Mouse (Mus musculus): ENCODE results near the gene Lhfpl1. TPM values are rescaled to one million over a fixed set of nuclear protein-coding genes. Genes with fewer than 3 reads are reported as not detected.
"Not testable (repeated sequence)": the region's sequence is repeated elsewhere in the genome, so short reads cannot be mapped to it uniquely, and the experiment has no call there.

The Lhfpl1 gene
- polyA plus RNA-seq (2014; fragmentation: Nextera tagmentation; extraction: Ambion mirVana), result 0.18 and 0.20 TPM in 2 replicates

DNA sequence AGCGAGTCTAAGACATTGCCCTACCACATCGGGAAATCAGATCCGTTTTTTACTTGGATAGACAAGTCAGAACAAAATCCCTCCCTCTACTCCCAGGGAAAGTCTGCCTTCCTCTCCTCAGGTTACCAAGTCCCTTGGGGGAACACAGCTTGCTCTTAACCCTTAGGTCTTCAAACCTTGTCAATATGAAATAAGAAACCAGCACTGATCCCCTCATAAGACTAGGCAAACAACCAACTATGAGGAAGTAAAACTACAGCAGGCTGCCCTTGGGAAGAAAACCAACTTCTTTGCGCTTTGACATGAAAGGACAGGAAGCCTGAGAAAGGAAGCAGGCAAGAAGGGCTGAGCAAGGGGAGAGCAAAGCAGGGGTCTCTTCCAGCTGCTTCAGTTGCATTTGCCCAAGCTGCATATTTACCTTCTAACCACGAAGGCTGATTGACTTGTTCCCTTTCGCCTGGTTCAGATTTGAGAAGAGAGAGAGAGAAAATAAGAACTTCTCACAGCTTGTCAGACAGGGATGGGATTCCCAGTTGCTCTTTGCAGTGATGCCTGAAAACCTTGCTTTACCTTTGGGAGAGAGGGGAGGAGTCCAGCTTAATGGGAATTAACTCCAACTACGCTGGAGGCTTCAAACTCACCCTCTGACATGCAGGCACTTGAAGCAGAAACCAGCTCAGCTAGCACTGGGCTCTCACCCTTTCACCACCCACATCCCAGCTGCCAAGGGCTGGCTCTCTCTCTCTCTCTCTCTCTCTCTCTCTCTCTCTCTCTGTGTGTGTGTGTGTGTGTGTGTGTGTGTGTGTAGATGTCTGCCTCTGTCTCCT, at the start of gene Lhfpl1:
TSS of gene Lhfpl1 (minus strand) at position 713 of the 827 bp plus-strand sequence.
- 61% methylated on average over 7 of the region's 7 CpGs for WGBS
- Histone ChIP-seq H3K36me3 (ENCODE audit: control insufficient read depth, insufficient read depth, low read length) (no peaks in the 10 kb centered on the region), H3K4me1 (ENCODE audit: control insufficient read depth, insufficient read depth, low read length) (no peaks in the 10 kb centered on the region), H3K27me3 (replicated peaks; ENCODE audit: control insufficient read depth, insufficient read depth, low read length) (no peaks in the 10 kb centered on the region), H3K4me2 (ENCODE audit: low read length) (no peak within 1 kb of the TSS), H3K9ac (ENCODE audit: low read length) (no peak within 1 kb of the TSS), H3K27ac (ENCODE audit: low read depth, low read length) (no peak within 1 kb of the TSS), H3K9me3 (replicated peaks; ENCODE audit: control insufficient read depth, low read length) (no peaks in the 10 kb centered on the region), H3K4me3 (ENCODE audit: low read depth, low read length) (no peak within 1 kb of the TSS)
- ATAC-seq (no peak), DNase-seq (ENCODE audit: low spot score) (no peak)

DNA sequence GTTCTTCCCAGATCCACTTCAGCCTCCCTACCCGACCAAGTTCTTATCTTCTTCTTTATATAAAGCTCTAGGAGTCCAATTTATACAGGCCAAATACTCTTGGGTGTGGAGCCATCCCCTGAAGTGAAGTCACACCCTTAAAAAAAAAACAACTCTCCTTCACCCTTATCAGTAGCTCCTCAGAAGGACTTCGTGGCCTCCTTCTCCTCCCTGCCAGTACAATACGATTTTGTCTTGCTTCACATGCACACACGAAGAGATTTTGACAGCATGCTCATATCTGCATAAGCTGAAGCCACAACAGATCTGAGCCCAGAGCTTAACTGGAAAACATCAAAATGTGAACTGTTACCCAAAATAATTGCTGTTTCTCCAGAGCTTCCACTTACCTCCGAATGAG, 22.9 kb upstream of the Lhfpl1 start:
- H3K4me1 ChIP-seq (ENCODE audit: control insufficient read depth, insufficient read depth, low read length), result no peaks in the 10 kb centered on the region
- no peaks in the 10 kb centered on the region for H3K9me3 ChIP-seq (replicated peaks; ENCODE audit: control insufficient read depth, low read length)
- H3K9ac ChIP-seq (ENCODE audit: low read length), result no peak overlapping the region
- no peak for DNase-seq (ENCODE audit: low spot score)
- H3K4me3 ChIP-seq (ENCODE audit: low read depth, low read length), result no peak overlapping the region
- ATAC-seq, result no peak
- H3K27me3 ChIP-seq (replicated peaks; ENCODE audit: control insufficient read depth, insufficient read depth, low read length), result no peaks in the 10 kb centered on the region
- 76% methylated on average over 5 of the region's 5 CpGs for WGBS
- no peak overlapping the region for H3K4me2 ChIP-seq (ENCODE audit: low read length)
- H3K36me3 ChIP-seq (ENCODE audit: control insufficient read depth, insufficient read depth, low read length), result no peaks in the 10 kb centered on the region
- no peak overlapping the region for H3K27ac ChIP-seq (ENCODE audit: low read depth, low read length)

DNA sequence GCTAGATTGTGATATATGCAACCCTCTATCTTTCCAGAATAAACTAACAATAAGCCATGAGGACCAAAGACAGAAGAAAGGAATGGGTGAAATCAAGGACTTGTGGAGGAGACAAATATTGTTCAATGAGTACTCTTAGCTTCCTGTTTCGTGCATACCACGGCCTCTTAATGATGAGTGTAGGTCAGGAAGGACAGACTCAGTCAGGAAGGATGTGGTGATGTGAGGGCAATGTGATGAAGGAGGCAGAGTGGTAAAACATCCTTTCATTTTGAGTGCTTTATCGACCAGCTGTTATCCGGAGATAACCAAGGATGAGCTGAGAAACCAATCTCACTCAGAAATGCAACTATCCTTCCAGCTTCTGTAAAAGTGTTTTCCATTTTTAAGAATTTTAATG, 13.6 kb upstream of the Lhfpl1 start:
- no peak overlapping the region for H3K27ac ChIP-seq (ENCODE audit: low read depth, low read length)
- H3K4me1 ChIP-seq (ENCODE audit: control insufficient read depth, insufficient read depth, low read length), result no peaks in the 10 kb centered on the region
- no peak overlapping the region for H3K9ac ChIP-seq (ENCODE audit: low read length)
- 84% methylated on average over 4 of the region's 4 CpGs for WGBS
- no peak overlapping the region for H3K4me2 ChIP-seq (ENCODE audit: low read length)
- no peaks in the 10 kb centered on the region for H3K27me3 ChIP-seq (replicated peaks; ENCODE audit: control insufficient read depth, insufficient read depth, low read length)
- ATAC-seq (no peak), DNase-seq (ENCODE audit: low spot score) (no peak)
- no peak overlapping the region for H3K4me3 ChIP-seq (ENCODE audit: low read depth, low read length)
- H3K36me3 ChIP-seq (ENCODE audit: control insufficient read depth, insufficient read depth, low read length), result no peaks in the 10 kb centered on the region
- H3K9me3 ChIP-seq (replicated peaks; ENCODE audit: control insufficient read depth, low read length), result no peaks in the 10 kb centered on the region

DNA sequence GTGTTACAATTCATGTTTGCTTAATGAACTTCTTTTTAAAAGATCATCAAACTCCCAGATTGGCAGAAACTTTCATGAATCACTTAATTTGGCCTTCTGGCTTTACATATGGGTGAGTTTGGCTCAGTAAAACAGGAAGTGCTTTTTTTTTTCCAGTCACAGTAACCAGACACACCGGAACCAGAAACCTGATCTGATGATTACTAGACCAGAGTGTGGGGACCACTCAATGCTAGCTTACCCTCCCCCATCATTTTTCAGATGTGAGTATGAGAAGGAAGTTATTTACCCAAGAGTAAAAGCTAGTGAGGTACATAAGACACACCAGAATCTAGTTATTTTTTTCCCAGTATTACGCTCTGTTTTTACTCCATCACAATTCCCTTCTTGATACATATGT, 6.5 kb downstream of the Lhfpl1 start:
- Histone ChIP-seq H3K36me3 (ENCODE audit: control insufficient read depth, insufficient read depth, low read length) (no peaks in the 10 kb centered on the region), H3K9me3 (replicated peaks; ENCODE audit: control insufficient read depth, low read length) (no peaks in the 10 kb centered on the region), H3K27ac (ENCODE audit: low read depth, low read length) (no peak overlapping the region), H3K4me2 (ENCODE audit: low read length) (no peak overlapping the region), H3K9ac (ENCODE audit: low read length) (no peak overlapping the region), H3K4me1 (ENCODE audit: control insufficient read depth, insufficient read depth, low read length) (no peaks in the 10 kb centered on the region), H3K27me3 (replicated peaks; ENCODE audit: control insufficient read depth, insufficient read depth, low read length) (no peaks in the 10 kb centered on the region), H3K4me3 (ENCODE audit: low read depth, low read length) (no peak overlapping the region)
- no peak for ATAC-seq
- 89% methylated on average over 2 of the region's 2 CpGs for WGBS
- no peak for DNase-seq (ENCODE audit: low spot score)

DNA sequence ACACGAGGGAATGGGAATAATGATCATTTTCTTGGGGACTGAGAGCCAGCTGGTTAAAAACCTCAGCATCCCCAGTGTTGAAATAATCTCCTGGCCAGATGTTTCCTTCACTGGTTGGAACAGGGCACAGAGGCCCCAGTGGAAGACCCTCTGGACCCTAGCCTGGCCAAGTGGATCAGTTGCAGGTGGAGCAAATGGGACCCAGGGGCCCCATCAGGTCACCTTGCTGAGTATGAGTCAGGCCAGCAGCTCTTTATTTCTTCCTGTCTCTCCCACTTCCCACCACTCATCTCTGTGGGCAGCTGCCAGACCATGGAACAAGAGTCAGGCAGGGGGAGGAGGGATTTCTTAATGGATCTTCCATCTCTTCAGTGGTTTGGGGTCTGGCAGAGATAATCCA, 12.7 kb downstream of the Lhfpl1 start:
- no peak for ATAC-seq
- no peak for DNase-seq (ENCODE audit: low spot score)
- Histone ChIP-seq H3K4me3 (ENCODE audit: low read depth, low read length) (no peak overlapping the region), H3K9ac (ENCODE audit: low read length) (no peak overlapping the region), H3K9me3 (replicated peaks; ENCODE audit: control insufficient read depth, low read length) (no peaks in the 10 kb centered on the region), H3K36me3 (ENCODE audit: control insufficient read depth, insufficient read depth, low read length) (no peaks in the 10 kb centered on the region), H3K4me2 (ENCODE audit: low read length) (no peak overlapping the region), H3K27ac (ENCODE audit: low read depth, low read length) (no peak overlapping the region), H3K27me3 (replicated peaks; ENCODE audit: control insufficient read depth, insufficient read depth, low read length) (no peaks in the 10 kb centered on the region), H3K4me1 (ENCODE audit: control insufficient read depth, insufficient read depth, low read length) (no peaks in the 10 kb centered on the region)
- WGBS, result 49% methylated on average over 1 of the region's 1 CpGs

DNA sequence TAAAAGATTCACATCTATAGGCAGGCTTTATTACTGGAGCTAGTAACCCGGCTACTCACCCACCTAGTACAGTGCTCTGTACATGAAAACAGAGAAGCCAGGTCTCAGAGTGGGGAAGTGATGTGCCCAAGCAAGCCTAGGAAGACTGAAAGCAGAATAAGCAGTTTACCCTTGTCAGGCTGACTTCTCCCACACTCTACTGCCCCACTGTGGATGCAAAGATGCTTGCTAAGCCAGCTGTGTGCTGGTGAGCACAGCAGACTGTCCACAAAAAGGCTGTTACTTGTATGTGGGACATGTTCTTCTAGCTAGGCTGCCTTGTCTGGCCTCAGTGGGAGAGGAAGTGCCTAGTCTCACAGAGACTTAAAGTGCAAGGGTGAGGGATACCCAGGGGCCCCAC, 40.3 kb downstream of the Lhfpl1 start:
- ATAC-seq, result no peak
- WGBS, result 88% methylated on average over 1 of the region's 1 CpGs

DNA sequence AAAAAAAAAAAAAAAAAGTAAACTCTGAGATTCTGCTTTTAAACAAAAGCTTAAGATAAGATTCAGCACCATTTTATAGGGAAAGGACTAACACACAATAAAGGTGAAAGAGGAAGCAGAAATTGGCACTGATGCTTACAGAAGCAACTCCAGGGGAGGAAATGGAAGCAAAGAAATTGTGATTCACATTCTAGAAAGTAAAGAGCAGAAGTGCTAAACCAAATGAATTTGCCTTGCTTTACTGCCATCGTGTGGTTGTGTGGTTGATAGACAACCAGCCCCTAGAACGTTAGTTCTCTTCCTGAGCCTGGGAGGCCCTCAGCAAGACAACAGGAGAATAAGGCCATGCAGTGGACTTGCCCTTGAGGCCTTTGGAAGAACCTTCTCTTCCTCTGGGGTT, 41.7 kb downstream of the Lhfpl1 start:
- DNase-seq (ENCODE audit: low spot score) (peak; percentile 70), ATAC-seq (no peak)
- Histone ChIP-seq H3K27ac (ENCODE audit: low read depth, low read length) (no peak overlapping the region), H3K4me2 (ENCODE audit: low read length) (no peak overlapping the region), H3K4me3 (ENCODE audit: low read depth, low read length) (no peak overlapping the region), H3K9ac (ENCODE audit: low read length) (no peak overlapping the region), H3K4me1 (ENCODE audit: control insufficient read depth, insufficient read depth, low read length) (no peaks in the 10 kb centered on the region), H3K27me3 (replicated peaks; ENCODE audit: control insufficient read depth, insufficient read depth, low read length) (no peaks in the 10 kb centered on the region), H3K36me3 (ENCODE audit: control insufficient read depth, insufficient read depth, low read length) (no peaks in the 10 kb centered on the region), H3K9me3 (replicated peaks; ENCODE audit: control insufficient read depth, low read length) (no peaks in the 10 kb centered on the region)
- 12% methylated on average over 2 of the region's 2 CpGs for WGBS

More for the DNA sequence above, 40.3 kb downstream of the Lhfpl1 start:
- Histone ChIP-seq H3K27me3 (replicated peaks; ENCODE audit: control insufficient read depth, insufficient read depth, low read length) (no peaks in the 10 kb centered on the region), H3K4me2 (ENCODE audit: low read length) (no peak overlapping the region), H3K36me3 (ENCODE audit: control insufficient read depth, insufficient read depth, low read length) (no peaks in the 10 kb centered on the region), H3K9me3 (replicated peaks; ENCODE audit: control insufficient read depth, low read length) (no peaks in the 10 kb centered on the region), H3K4me1 (ENCODE audit: control insufficient read depth, insufficient read depth, low read length) (no peaks in the 10 kb centered on the region), H3K27ac (ENCODE audit: low read depth, low read length) (no peak overlapping the region), H3K9ac (ENCODE audit: low read length) (no peak overlapping the region), H3K4me3 (ENCODE audit: low read depth, low read length) (no peak overlapping the region)
- peak; percentile 5 for DNase-seq (ENCODE audit: low spot score)

DNA sequence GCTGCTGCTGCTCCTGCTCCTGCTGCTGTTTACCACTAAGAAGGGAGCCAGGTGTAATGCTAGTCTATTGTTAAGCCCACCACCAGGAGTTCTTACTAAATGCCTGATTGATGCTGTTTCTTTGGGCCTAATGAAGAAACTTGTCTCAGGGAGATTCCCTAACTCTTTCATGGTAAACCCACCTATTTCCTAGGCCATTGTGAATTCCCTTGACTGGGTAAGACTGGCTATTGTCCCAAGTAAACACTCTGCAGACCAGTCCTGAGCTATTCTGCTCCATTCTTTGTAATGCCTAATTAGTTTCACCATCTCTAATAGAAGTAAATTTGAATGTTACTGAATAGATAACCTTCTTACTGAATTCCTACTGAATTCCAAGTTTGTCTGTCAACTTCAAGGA, 48.7 kb downstream of the Lhfpl1 start:
- H3K9ac ChIP-seq (ENCODE audit: low read length); H3K4me1 ChIP-seq (ENCODE audit: control insufficient read depth, insufficient read depth, low read length); H3K27me3 ChIP-seq (replicated peaks; ENCODE audit: control insufficient read depth, insufficient read depth, low read length); DNase-seq (ENCODE audit: low spot score); H3K4me2 ChIP-seq (ENCODE audit: low read length); H3K27ac ChIP-seq (ENCODE audit: low read depth, low read length); ATAC-seq; H3K4me3 ChIP-seq (ENCODE audit: low read depth, low read length); H3K36me3 ChIP-seq (ENCODE audit: control insufficient read depth, insufficient read depth, low read length); H3K9me3 ChIP-seq (replicated peaks; ENCODE audit: control insufficient read depth, low read length): not testable (repeated sequence)

DNA sequence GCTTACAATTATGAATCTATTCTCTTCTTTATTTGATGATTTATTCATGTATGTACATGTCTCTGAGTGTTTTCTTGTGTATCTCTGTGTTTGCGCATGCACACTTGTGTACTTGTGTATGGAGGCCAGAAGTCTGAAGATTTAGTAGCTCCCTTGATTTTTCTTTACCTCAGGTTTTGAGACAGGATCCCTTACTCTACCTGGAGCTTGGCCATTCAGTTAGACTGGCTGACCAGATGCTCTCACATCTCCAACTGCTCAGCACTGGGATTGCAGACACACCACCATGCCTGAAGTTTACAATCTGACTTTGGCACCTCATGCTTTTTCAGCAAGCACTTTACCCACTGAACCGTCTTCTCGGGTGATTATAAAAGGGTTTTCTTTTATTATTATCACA, 76.7 kb downstream of the Lhfpl1 start:
- no peaks in the 10 kb centered on the region for H3K9me3 ChIP-seq (replicated peaks; ENCODE audit: control insufficient read depth, low read length)
- H3K27me3 ChIP-seq (replicated peaks; ENCODE audit: control insufficient read depth, insufficient read depth, low read length), result no peaks in the 10 kb centered on the region
- H3K4me1 ChIP-seq (ENCODE audit: control insufficient read depth, insufficient read depth, low read length), result no peaks in the 10 kb centered on the region
- 69% methylated on average over 3 of the region's 3 CpGs for whole genome bisulfite sequencing
- ATAC-seq (no peak), DNase-seq (ENCODE audit: low spot score) (no peak)
- no peak overlapping the region for H3K9ac ChIP-seq (ENCODE audit: low read length)
- no peaks in the 10 kb centered on the region for H3K36me3 ChIP-seq (ENCODE audit: control insufficient read depth, insufficient read depth, low read length)
- H3K27ac ChIP-seq (ENCODE audit: low read depth, low read length), result no peak overlapping the region
- no peak overlapping the region for H3K4me3 ChIP-seq (ENCODE audit: low read depth, low read length)
- no peak overlapping the region for H3K4me2 ChIP-seq (ENCODE audit: low read length)

Measured in forebrain, embryonic 14.5 days (tissue).